Mouse (Mus musculus) forebrain, embryonic 12.5 days (tissue): ENCODE measurements around the gene Atp13a4. TPM values are rescaled to one million over a fixed set of nuclear protein-coding genes. Genes with fewer than 3 reads are reported as not detected.

Experiments used
- ATAC-seq: fragments of 200-750 bp; cut with Nextera tagmentation; 2 replicates; pipeline ENCODE4 v1.8.0; 2017; ENCODE audit warnings: moderate TSS enrichment; ENCODE audit not compliant: low FRiP score
- H3K27ac ChIP-seq: fragments of 300-500 bp; sonication (generic); 2 replicates; pipeline ENCODE4 v1.5.1; 2016; ENCODE audit warnings: mild to moderate bottlenecking
- H3K27me3 ChIP-seq: fragments of 300-500 bp; sonication (generic); 2 replicates; pipeline ENCODE4 v1.6.1; 2016; ENCODE audit warnings: mild to moderate bottlenecking
- H3K36me3 ChIP-seq: fragments of 300-500 bp; sonication (generic); replicated peaks from 2 replicates; pipeline ENCODE4 v1.6.1; 2016; ENCODE audit warnings: mild to moderate bottlenecking
- H3K4me1 ChIP-seq: fragments of 300-500 bp; sonication (generic); 2 replicates; pipeline ENCODE4 v1.6.1; 2016
- H3K4me2 ChIP-seq: fragments of 300-500 bp; sonication (generic); 2 replicates; pipeline ENCODE4 v1.6.1; 2016; ENCODE audit warnings: mild to moderate bottlenecking, moderate library complexity
- H3K4me3 ChIP-seq: fragments of 300-500 bp; sonication (generic); replicated peaks from 2 replicates; pipeline ENCODE4 v1.5.1; 2016; ENCODE audit warnings: mild to moderate bottlenecking
- H3K9ac ChIP-seq: fragments of 300-500 bp; sonication (generic); 2 replicates; pipeline ENCODE4 v1.6.1; 2016; ENCODE audit warnings: mild to moderate bottlenecking
- H3K9me3 ChIP-seq: fragments of 300-500 bp; sonication (generic); 2 replicates; pipeline ENCODE4 v1.6.1; 2016
- WGBS: fragments of 180-500 bp; shearing (Covaris S2); methylation state at CpG from one replicate; pipeline ENCODE4 v1.1.7; 2016; 5-methylcytosine and 5-hydroxymethylcytosine counted together
- polyA plus RNA-seq: library from polyadenylated mRNA; unstranded; fragments of >200 nt; fragmentation: Nextera tagmentation; extraction: Ambion mirVana; gene quantifications from 2 replicates; pipeline ENCODE4 v1.2.1, GENCODE M21; 2016

The Atp13a4 gene
- polyA plus RNA-seq, 1 experiment from 2014 or later, result 0.24 TPM

GRCm38 (mm10) chr16:29374636-29375035, 170.0 kb downstream of the Atp13a4 start:
- H3K36me3 ChIP-seq, result no peaks in the 10 kb centered on the region
- H3K4me3 ChIP-seq, result no peak overlapping the region
- H3K4me1 ChIP-seq, result no peaks in the 10 kb centered on the region
- WGBS, result 91% methylated on average over 8 of the region's 8 CpGs
- H3K9me3 ChIP-seq, result no peaks in the 10 kb centered on the region
- H3K27ac ChIP-seq, result no peak overlapping the region
- no peak for ATAC-seq
- no peaks in the 10 kb centered on the region for H3K27me3 ChIP-seq
- H3K9ac ChIP-seq, result no peak overlapping the region
- H3K4me2 ChIP-seq, result no peak overlapping the region

Other genes with a start within 250 kb of the Atp13a4 start
- gene Atp13a5, start 166.1 kb downstream of the Atp13a4 start, polyA plus RNA-seq, result 0.04 TPM in 1 of 2 replicates, not detected in the other
- gene Opa1, start 34.5 kb upstream of the Atp13a4 start, polyA plus RNA-seq, result 47.7 and 52.7 TPM in 2 replicates